Mouse (Mus musculus) embryonic facial prominence, embryonic 15.5 days (tissue): ENCODE data around the gene 6430571L13Rik. TPM values are rescaled to one million over a fixed set of nuclear protein-coding genes. Genes with fewer than 3 reads are reported as not detected.

Source experiments
- ATAC-seq: fragments of 200-750 bp; cut with Nextera tagmentation; 2 replicates; pipeline ENCODE4 v1.8.0; 2017; ENCODE audit warnings: low read depth, moderate TSS enrichment; ENCODE audit not compliant: insufficient number of reproducible peaks, low FRiP score, low TSS enrichment
- H3K27ac ChIP-seq: fragments of 300-500 bp; sonication (generic); replicated peaks from 2 replicates; pipeline ENCODE4 v1.5.1; 2015; ENCODE audit warnings: mild to moderate bottlenecking, inconsistent platforms
- H3K27me3 ChIP-seq: fragments of 300-500 bp; sonication (generic); 2 replicates; pipeline ENCODE4 v1.6.1; 2015; ENCODE audit warnings: inconsistent platforms
- H3K36me3 ChIP-seq: fragments of 300-500 bp; sonication (generic); 2 replicates; pipeline ENCODE4 v1.6.1; 2015; ENCODE audit warnings: mild to moderate bottlenecking, inconsistent platforms
- H3K4me1 ChIP-seq: fragments of 300-500 bp; sonication (generic); 2 replicates; pipeline ENCODE4 v1.6.1; 2015; ENCODE audit warnings: inconsistent platforms
- H3K4me2 ChIP-seq: fragments of 300-500 bp; sonication (generic); replicated peaks from 2 replicates; pipeline ENCODE4 v1.6.1; 2015; ENCODE audit warnings: mild to moderate bottlenecking, inconsistent platforms
- H3K4me3 ChIP-seq: fragments of 300-500 bp; sonication (generic); replicated peaks from 2 replicates; pipeline ENCODE4 v1.5.1; 2015; ENCODE audit warnings: mild to moderate bottlenecking, inconsistent platforms
- H3K9ac ChIP-seq: fragments of 300-500 bp; sonication (generic); 2 replicates; pipeline ENCODE4 v1.6.1; 2015; ENCODE audit warnings: inconsistent platforms
- H3K9me3 ChIP-seq: fragments of 300-500 bp; sonication (generic); replicated peaks from 2 replicates; pipeline ENCODE4 v1.6.1; 2016; ENCODE audit warnings: inconsistent platforms
- WGBS: fragments of 180-500 bp; shearing (Covaris S2); methylation state at CpG from one replicate; pipeline ENCODE4 v1.1.7; 2015; 5-methylcytosine and 5-hydroxymethylcytosine counted together
- polyA plus RNA-seq: library from polyadenylated mRNA; unstranded; fragments of >200 nt; fragmentation: Nextera tagmentation; extraction: Ambion mirVana; gene quantifications from 2 replicates; pipeline ENCODE4 v1.2.1, GENCODE M21; 2015

Gene 6430571L13Rik
- polyA plus RNA-seq, 1 experiment from 2014 or later: 0.91 TPM

- WGBS: 53% methylated on average over 12 of the region's 12 CpGs
- H3K9me3 ChIP-seq: no peaks in the 10 kb centered on the region
- no peak for ATAC-seq
- peak overlapping the region; percentile 92 for H3K4me2 ChIP-seq
- H3K9ac ChIP-seq: peak overlapping the region; percentile 50; the same call in 1 of the 2 replicates
- peaks cover 5% of the 10 kb centered on the region; the same call in 1 of the 2 replicates for H3K27me3 ChIP-seq
- no peaks in the 10 kb centered on the region for H3K36me3 ChIP-seq
- H3K4me1 ChIP-seq: peaks cover 12% of the 10 kb centered on the region
- H3K27ac ChIP-seq: no peak overlapping the region
- H3K4me3 ChIP-seq: peak overlapping the region; percentile 68
These were observed 676 bp downstream of the 6430571L13Rik start for GRCm38 (mm10) chr9:107340911-107341645.

- WGBS: 83% methylated on average over 11 of the region's 11 CpGs
- no peak for ATAC-seq
- no peaks in the 10 kb centered on the region for H3K9me3 ChIP-seq
These were observed 1.9 kb downstream of the 6430571L13Rik start for GRCm38 (mm10) chr9:107342201-107342709.

GRCm38 (mm10) chr9:107343146-107343943 lies 2.9 kb downstream of the 6430571L13Rik start:
- H3K9ac ChIP-seq: no peak overlapping the region
- WGBS: 65% methylated on average over 8 of the region's 8 CpGs

More at GRCm38 (mm10) chr9:107342201-107342709, 1.9 kb downstream of the 6430571L13Rik start:
- no peaks in the 10 kb centered on the region for H3K36me3 ChIP-seq
- H3K27me3 ChIP-seq: peaks cover 5% of the 10 kb centered on the region; the same call in 1 of the 2 replicates
- H3K9ac ChIP-seq: no peak overlapping the region
- H3K4me2 ChIP-seq: no peak overlapping the region
- H3K4me1 ChIP-seq: peaks cover 12% of the 10 kb centered on the region
- H3K27ac ChIP-seq: no peak overlapping the region
- no peak overlapping the region for H3K4me3 ChIP-seq

GRCm38 (mm10) chr9:107344027-107344426 lies 3.6 kb downstream of the 6430571L13Rik start:
- Histone ChIP-seq H3K4me3 (no peak overlapping the region), H3K9ac (no peak overlapping the region), H3K27me3 (peaks cover 5% of the 10 kb centered on the region; the same call in 1 of the 2 replicates), H3K36me3 (no peaks in the 10 kb centered on the region), H3K27ac (no peak overlapping the region), H3K9me3 (no peaks in the 10 kb centered on the region), H3K4me1 (peaks cover under 1% of the 10 kb centered on the region; the same call in 1 of the 2 replicates), H3K4me2 (no peak overlapping the region)
- no peak for ATAC-seq
- 67% methylated on average over 6 of the region's 6 CpGs for WGBS

More at GRCm38 (mm10) chr9:107343146-107343943, 2.9 kb downstream of the 6430571L13Rik start:
- H3K4me2 ChIP-seq: no peak overlapping the region
- peaks cover 7% of the 10 kb centered on the region for H3K4me1 ChIP-seq
- H3K36me3 ChIP-seq: no peaks in the 10 kb centered on the region
- H3K27me3 ChIP-seq: peaks cover 5% of the 10 kb centered on the region; the same call in 1 of the 2 replicates
- ATAC-seq: no peak
- H3K4me3 ChIP-seq: no peak overlapping the region
- H3K9me3 ChIP-seq: no peaks in the 10 kb centered on the region
- no peak overlapping the region for H3K27ac ChIP-seq

GRCm38 (mm10) chr9:107346081-107346480 lies 5.7 kb downstream of the 6430571L13Rik start:
- Histone ChIP-seq H3K4me1 (no peaks in the 10 kb centered on the region), H3K27ac (no peak overlapping the region), H3K9ac (no peak overlapping the region), H3K9me3 (no peaks in the 10 kb centered on the region), H3K4me3 (no peak overlapping the region), H3K36me3 (no peaks in the 10 kb centered on the region), H3K4me2 (no peak overlapping the region), H3K27me3 (peaks cover 4% of the 10 kb centered on the region; the same call in 1 of the 2 replicates)
- 82% methylated on average over 8 of the region's 8 CpGs for WGBS
- ATAC-seq: no peak

GRCm38 (mm10) chr9:107347586-107348183 lies 7.3 kb downstream of the 6430571L13Rik start:
- Histone ChIP-seq H3K4me2 (no peak overlapping the region), H3K27me3 (no peaks in the 10 kb centered on the region), H3K9me3 (no peaks in the 10 kb centered on the region), H3K4me1 (no peaks in the 10 kb centered on the region), H3K36me3 (no peaks in the 10 kb centered on the region), H3K4me3 (no peak overlapping the region), H3K9ac (no peak overlapping the region), H3K27ac (no peak overlapping the region)
- ATAC-seq: no peak
- 66% methylated on average over 9 of the region's 9 CpGs for WGBS

- Histone ChIP-seq H3K36me3 (no peaks in the 10 kb centered on the region), H3K4me1 (no peaks in the 10 kb centered on the region), H3K9ac (no peak overlapping the region), H3K27me3 (no peaks in the 10 kb centered on the region), H3K4me2 (no peak overlapping the region), H3K4me3 (no peak overlapping the region), H3K27ac (no peak overlapping the region), H3K9me3 (no peaks in the 10 kb centered on the region)
- ATAC-seq: no peak
- 51% methylated on average over 7 of the region's 7 CpGs for WGBS
These were observed 8.9 kb downstream of the 6430571L13Rik start for GRCm38 (mm10) chr9:107349321-107349720.

GRCm38 (mm10) chr9:107354826-107355225 lies 14.4 kb downstream of the 6430571L13Rik start:
- Histone ChIP-seq H3K27ac (no peak overlapping the region), H3K4me1 (0 out of 2 replicates have a peak, but pooled peaks cover 2% of the 10 kb centered on the region), H3K4me3 (no peak overlapping the region), H3K9me3 (no peaks in the 10 kb centered on the region), H3K4me2 (no peak overlapping the region), H3K36me3 (no peaks in the 10 kb centered on the region), H3K9ac (no peak overlapping the region), H3K27me3 (peaks cover 11% of the 10 kb centered on the region; the same call in 1 of the 2 replicates)
- ATAC-seq: no peak
- 60% methylated on average over 1 of the region's 1 CpGs for WGBS

GRCm38 (mm10) chr9:107355870-107356765 lies 15.7 kb downstream of the 6430571L13Rik start:
- H3K4me2 ChIP-seq: no peak overlapping the region
- no peak overlapping the region for H3K9ac ChIP-seq
- 0 out of 2 replicates have a peak, but pooled peaks cover 2% of the 10 kb centered on the region for H3K4me1 ChIP-seq
- peaks cover 11% of the 10 kb centered on the region; the same call in 1 of the 2 replicates for H3K27me3 ChIP-seq
- no peak overlapping the region for H3K4me3 ChIP-seq
- ATAC-seq: no peak
- 47% methylated on average over 7 of the region's 7 CpGs for WGBS
- no peaks in the 10 kb centered on the region for H3K36me3 ChIP-seq
- H3K9me3 ChIP-seq: no peaks in the 10 kb centered on the region
- no peak overlapping the region for H3K27ac ChIP-seq

- Histone ChIP-seq H3K4me3 (no peak overlapping the region), H3K36me3 (no peaks in the 10 kb centered on the region), H3K4me1 (0 out of 2 replicates have a peak, but pooled peaks cover 2% of the 10 kb centered on the region), H3K4me2 (no peak overlapping the region), H3K27ac (no peak overlapping the region), H3K9me3 (no peaks in the 10 kb centered on the region), H3K27me3 (peaks cover 14% of the 10 kb centered on the region; the same call in 1 of the 2 replicates), H3K9ac (no peak overlapping the region)
- no peak for ATAC-seq
- WGBS: 22% methylated on average over 5 of the region's 5 CpGs
These were observed 17.2 kb downstream of the 6430571L13Rik start for GRCm38 (mm10) chr9:107357651-107358050.
